Mouse (Mus musculus): Measurements from ENCODE around the gene Med12l. TPM values are rescaled to one million over a fixed set of nuclear protein-coding genes. Genes with fewer than 3 reads are reported as not detected.

Gene Med12l
- total and polyA plus RNA-seq, 3 experiments: 0.93 to 2.0 (median 1.5) TPM

GRCm38 (mm10) chr3:59157048-59157447 is 151.4 kb downstream of the Med12l start:
- dilution Hi-C loops (cut with MboI; ENCODE audit: extremely low pct_ligation_motif_present, extremely low pct_unique_long_range_greater_than_20kb, low sequenced_read_pairs): no loop called here
- in situ Hi-C loops (cut with MboI; ENCODE audit: low pct_ligation_motif_present, low pct_unique_long_range_greater_than_20kb, low sequenced_read_pairs): loop anchor here (5.0 to 25.0 kb wide), 2 partner anchors 35 to 580 kb away; partner anchors contain the start of gene Gm5538
- H3K4me3 ChIP-seq (replicated peaks in 1 of 3; ENCODE audit: low read depth in 2 of 3, low read length in 2 of 3, poor library complexity in 1 of 3): no peak overlapping the region
- no peak overlapping the region for H3K4me2 ChIP-seq (ENCODE audit: insufficient read depth, low read depth, poor library complexity, severe bottlenecking)
- peaks cover 0 to 6% of the 10 kb centered on the region in 2 experiments; a peak in 2 of 4 replicates for H3K4me1 ChIP-seq (ENCODE audit: control insufficient read depth in 1 of 2, insufficient read depth in 2 of 2)
- no peak for DNase-seq (ENCODE audit: extremely low read depth)
- H3K27ac ChIP-seq (ENCODE audit: insufficient read depth, low read depth): no peak overlapping the region
- no peak for TF ChIP-seq IRF4 (IDR thresholded peaks at IDR 0.05; ENCODE audit: low read depth, low read length)
- no peak for TF ChIP-seq UBTF (IDR thresholded peaks at IDR 0.05; ENCODE audit: low read depth, low read length)
- no peak for TF ChIP-seq USF2 (conservative IDR thresholded peaks at IDR 0.05; ENCODE audit: low read depth, low read length)
- no peak for TF ChIP-seq SIN3A (IDR thresholded peaks at IDR 0.05; ENCODE audit: low read length)
- no peak for TF ChIP-seq ETS1 (conservative IDR thresholded peaks at IDR 0.05; ENCODE audit: low read depth, low read length)
- no peak for TF ChIP-seq CHD1 (IDR thresholded peaks at IDR 0.05; ENCODE audit: low read depth, low read length)
- no peak for TF ChIP-seq E2F4 (IDR thresholded peaks at IDR 0.05; ENCODE audit: insufficient replicate concordance, low read depth, low read length)
- TF ChIP-seq MEF2A (IDR thresholded peaks at IDR 0.05; ENCODE audit: borderline replicate concordance, low read depth, low read length): no peak
- no peak for TF ChIP-seq ZC3H11A (IDR thresholded peaks at IDR 0.05; ENCODE audit: low read depth, low read length)
- no peak for TF ChIP-seq NELFE (IDR thresholded peaks at IDR 0.05; ENCODE audit: low read depth, low read length)
- TF ChIP-seq CTCF (conservative IDR thresholded peaks at IDR 0.05 in 1 of 2, IDR thresholded peaks at IDR 0.05 in 1 of 2; ENCODE audit: low read depth in 2 of 2, low read length in 2 of 2): no peak
- TF ChIP-seq RCOR1 (conservative IDR thresholded peaks at IDR 0.05; ENCODE audit: low read depth, low read length): no peak
- no peaks in the 10 kb centered on the region for H3K36me3 ChIP-seq (replicated peaks in 1 of 2; ENCODE audit: control insufficient read depth in 1 of 2, insufficient read depth in 1 of 2, low read length in 1 of 2)
- H3K79me2 ChIP-seq (replicated peaks; ENCODE audit: control insufficient read depth, extremely low read depth, insufficient read depth, poor library complexity, severe bottlenecking): no peaks in the 10 kb centered on the region
- H3K9me3 ChIP-seq (replicated peaks; ENCODE audit: low read length): no peaks in the 10 kb centered on the region
- H3K9ac ChIP-seq (ENCODE audit: insufficient read depth, low read depth): no peak overlapping the region
- H3K27me3 ChIP-seq (replicated peaks): no peaks in the 10 kb centered on the region

- H3K36me3 ChIP-seq (replicated peaks in 1 of 2; ENCODE audit: control insufficient read depth in 1 of 2, insufficient read depth in 1 of 2, low read length in 1 of 2): no peaks in the 10 kb centered on the region
- dilution Hi-C loops (cut with MboI; ENCODE audit: extremely low pct_ligation_motif_present, extremely low pct_unique_long_range_greater_than_20kb, low sequenced_read_pairs): no loop called here
Measured at GRCm38 (mm10) chr3:59160465-59160864, 154.8 kb downstream of the Med12l start.

More at GRCm38 (mm10) chr3:59160465-59160864, 154.8 kb downstream of the Med12l start:
- H3K27ac ChIP-seq (ENCODE audit: insufficient read depth, low read depth): no peak overlapping the region
- no peak overlapping the region for H3K4me3 ChIP-seq (replicated peaks in 1 of 3; ENCODE audit: low read depth in 2 of 3, low read length in 2 of 3, poor library complexity in 1 of 3)
- DNase-seq (ENCODE audit: extremely low read depth): no peak
- no peak overlapping the region for H3K9ac ChIP-seq (ENCODE audit: insufficient read depth, low read depth)
- no peaks in the 10 kb centered on the region for H3K79me2 ChIP-seq (replicated peaks; ENCODE audit: control insufficient read depth, extremely low read depth, insufficient read depth, poor library complexity, severe bottlenecking)
- TF ChIP-seq HCFC1 (IDR thresholded peaks at IDR 0.05; ENCODE audit: low read depth, low read length) (no peak), ETS1 (conservative IDR thresholded peaks at IDR 0.05; ENCODE audit: low read depth, low read length) (no peak), CTCF (conservative IDR thresholded peaks at IDR 0.05 in 1 of 2, IDR thresholded peaks at IDR 0.05 in 1 of 2; ENCODE audit: low read depth in 2 of 2, low read length in 2 of 2) (no peak), TCF12 (IDR thresholded peaks at IDR 0.05; ENCODE audit: low read depth, low read length) (no peak), POLR2AphosphoS2 (IDR thresholded peaks at IDR 0.05; ENCODE audit: low read depth, low read length) (no peak), JUN (IDR thresholded peaks at IDR 0.05; ENCODE audit: insufficient read depth, low read depth, low read length) (no peak)
- in situ Hi-C loops (cut with MboI; ENCODE audit: low pct_ligation_motif_present, low pct_unique_long_range_greater_than_20kb, low sequenced_read_pairs): loop anchor here (25.0 kb wide), 1 partner anchor 577 kb away; the partner anchor contains the start of gene Gm5538
- no peaks in the 10 kb centered on the region for H3K4me1 ChIP-seq (ENCODE audit: control insufficient read depth in 1 of 2, insufficient read depth in 2 of 2)
- no peaks in the 10 kb centered on the region for H3K9me3 ChIP-seq (replicated peaks; ENCODE audit: low read length)
- H3K4me2 ChIP-seq (ENCODE audit: insufficient read depth, low read depth, poor library complexity, severe bottlenecking): no peak overlapping the region
- H3K27me3 ChIP-seq (replicated peaks): no peaks in the 10 kb centered on the region
